Mouse (Mus musculus) CH12.LX (cell line): ENCODE measurements at regions not wholly inside any gene's neighbourhood (a gene's known extent, or its start where the extent isn't known, plus 50 kb on each side); places are given as distances from the start of the nearest gene placed in this dataset.

Experiments used
- DNase-seq: peaks from one replicate; pipeline ENCODE4 v3.0.0-alpha.2; 2013; ENCODE audit errors: extremely low read depth
- H3K27ac ChIP-seq: 2 replicates; pipeline ENCODE4 v1.5.1; 2012; ENCODE audit warnings: low read depth, mild to moderate bottlenecking, control low read depth, moderate library complexity; ENCODE audit not compliant: insufficient read depth
- H3K27me3 ChIP-seq: replicated peaks from 2 replicates; pipeline ENCODE3; 2012; ENCODE audit warnings: inconsistent platforms
- H3K36me3 ChIP-seq, 2 experiments: replicated peaks in 1 of 2; 2 replicates each; pipeline versions ENCODE3 to v1.6.1; 2012; ENCODE audit warnings: inconsistent platforms in 1 of 2, low read length in 1 of 2, mild to moderate bottlenecking in 1 of 2, mixed read lengths in 1 of 2, moderate library complexity in 1 of 2; ENCODE audit not compliant: control insufficient read depth in 1 of 2, insufficient read depth in 1 of 2
- H3K4me1 ChIP-seq, 2 experiments: 2 replicates each; pipeline ENCODE4 v1.6.1; 2012; ENCODE audit warnings: inconsistent platforms in 1 of 2, moderate library complexity in 1 of 2; ENCODE audit not compliant: insufficient read depth in 2 of 2, control insufficient read depth in 1 of 2
- H3K4me2 ChIP-seq: 2 replicates; pipeline ENCODE4 v1.6.1; 2012; ENCODE audit warnings: low read depth, mild to moderate bottlenecking, control low read depth; ENCODE audit not compliant: poor library complexity, insufficient read depth, severe bottlenecking
- H3K4me3 ChIP-seq, 3 experiments: fragments of 150-350 bp in 1 of 3; sonication (generic) in 1 of 3; replicated peaks in 1 of 3; 2 replicates each; pipeline versions ENCODE3 to v1.5.1; 2011 to 2012; ENCODE audit warnings: low read depth in 2 of 3, low read length in 2 of 3, mild to moderate bottlenecking in 2 of 3, moderate library complexity in 2 of 3, control low read depth in 1 of 3, improper control_type of control experiment in 1 of 3, inconsistent platforms in 1 of 3, mixed read lengths in 1 of 3; ENCODE audit not compliant: poor library complexity in 1 of 3
- H3K79me2 ChIP-seq: replicated peaks from 2 replicates; pipeline ENCODE4 v1.6.1; 2012; ENCODE audit warnings: mild to moderate bottlenecking, moderate library complexity; ENCODE audit not compliant: control insufficient read depth, poor library complexity, insufficient read depth, severe bottlenecking; ENCODE audit errors: extremely low read depth
- H3K9ac ChIP-seq: 2 replicates; pipeline ENCODE4 v1.6.1; 2012; ENCODE audit warnings: low read depth, mild to moderate bottlenecking, control low read depth, moderate library complexity; ENCODE audit not compliant: insufficient read depth
- H3K9me3 ChIP-seq: replicated peaks from 2 replicates; pipeline ENCODE3; 2012; ENCODE audit warnings: low read length, inconsistent platforms, mixed read lengths
- BHLHE40 ChIP-seq: IDR thresholded peaks from 2 replicates; pipeline ENCODE4 v1.6.1; 2011; ENCODE audit warnings: mild to moderate bottlenecking, low read depth, low read length, improper control_type of control experiment
- CHD1 ChIP-seq: IDR thresholded peaks from 2 replicates; pipeline ENCODE4 v1.6.1; 2012; ENCODE audit warnings: low read depth, low read length, improper control_type of control experiment, inconsistent platforms
- CHD2 ChIP-seq: IDR thresholded peaks from 2 replicates; pipeline ENCODE4 v1.6.1; 2011; ENCODE audit warnings: low read length, improper control_type of control experiment
- CTCF ChIP-seq, 2 experiments: IDR thresholded peaks in 1 of 2; conservative IDR thresholded peaks in 1 of 2; 2 replicates each; pipeline ENCODE4 v1.5.1; 2011 to 2012; ENCODE audit warnings: low read depth in 2 of 2, low read length in 2 of 2, improper control_type of control experiment in 1 of 2, inconsistent platforms in 1 of 2, mild to moderate bottlenecking in 1 of 2, moderate library complexity in 1 of 2
- E2F4 ChIP-seq: IDR thresholded peaks from 2 replicates; pipeline ENCODE4 v1.6.1; 2011; ENCODE audit warnings: low read depth, low read length, improper control_type of control experiment; ENCODE audit not compliant: insufficient replicate concordance
- EP300 ChIP-seq: IDR thresholded peaks from 2 replicates; pipeline ENCODE4 v1.6.1; 2011; ENCODE audit warnings: low read length, improper control_type of control experiment
- ETS1 ChIP-seq: conservative IDR thresholded peaks from 2 replicates; pipeline ENCODE4 v1.6.1; 2012; ENCODE audit warnings: low read depth, mild to moderate bottlenecking, inconsistent platforms, low read length, improper control_type of control experiment, moderate library complexity
- GABPA ChIP-seq: IDR thresholded peaks from 2 replicates; pipeline ENCODE4 v1.6.1; 2012; ENCODE audit warnings: low read depth, low read length, improper control_type of control experiment, inconsistent platforms; ENCODE audit not compliant: insufficient replicate concordance
- HCFC1 ChIP-seq: IDR thresholded peaks from 2 replicates; pipeline ENCODE4 v1.6.1; 2012; ENCODE audit warnings: low read depth, mild to moderate bottlenecking, inconsistent platforms, low read length, improper control_type of control experiment
- JUND ChIP-seq: conservative IDR thresholded peaks from 2 replicates; pipeline ENCODE4 v1.6.1; 2011; ENCODE audit warnings: low read depth, low read length, improper control_type of control experiment
- KAT2A ChIP-seq: IDR thresholded peaks from 2 replicates; pipeline ENCODE4 v1.6.1; 2012; ENCODE audit warnings: low read length, improper control_type of control experiment, inconsistent platforms; ENCODE audit not compliant: insufficient replicate concordance
- MAFK ChIP-seq: IDR thresholded peaks from 2 replicates; pipeline ENCODE4 v1.6.1; 2011; ENCODE audit warnings: low read length, improper control_type of control experiment; ENCODE audit not compliant: insufficient replicate concordance
- MAX ChIP-seq: IDR thresholded peaks from 2 replicates; pipeline ENCODE4 v1.6.1; 2011; ENCODE audit warnings: low read length, improper control_type of control experiment
- MAZ ChIP-seq: IDR thresholded peaks from 2 replicates; pipeline ENCODE4 v1.6.1; 2012; ENCODE audit warnings: low read depth, mild to moderate bottlenecking, inconsistent platforms, low read length, improper control_type of control experiment, moderate library complexity
- NRF1 ChIP-seq: IDR thresholded peaks from 2 replicates; pipeline ENCODE4 v1.6.1; 2014; ENCODE audit warnings: low read depth, mild to moderate bottlenecking, inconsistent platforms, low read length, improper control_type of control experiment, moderate library complexity
- POLR2A ChIP-seq: IDR thresholded peaks from 2 replicates; pipeline ENCODE4 v1.6.1; 2011; ENCODE audit warnings: low read depth, mild to moderate bottlenecking, improper control_type of control experiment, low read length
- POLR2AphosphoS2 ChIP-seq: IDR thresholded peaks from 2 replicates; pipeline ENCODE4 v1.6.1; 2011; ENCODE audit warnings: low read depth, low read length, improper control_type of control experiment
- SMC3 ChIP-seq: IDR thresholded peaks from 2 replicates; pipeline ENCODE4 v1.6.1; 2011; ENCODE audit warnings: low read depth, low read length, improper control_type of control experiment
- UBTF ChIP-seq: IDR thresholded peaks from 2 replicates; pipeline ENCODE4 v1.6.1; 2012; ENCODE audit warnings: low read depth, mild to moderate bottlenecking, inconsistent platforms, low read length, improper control_type of control experiment, moderate library complexity
- USF2 ChIP-seq: conservative IDR thresholded peaks from 2 replicates; pipeline ENCODE4 v1.6.1; 2011; ENCODE audit warnings: low read depth, low read length, improper control_type of control experiment
- ZC3H11A ChIP-seq: IDR thresholded peaks from 2 replicates; pipeline ENCODE4 v1.6.1; 2012; ENCODE audit warnings: low read depth, mild to moderate bottlenecking, inconsistent platforms, low read length, improper control_type of control experiment
- ZKSCAN1 ChIP-seq: IDR thresholded peaks from 2 replicates; pipeline ENCODE4 v1.6.1; 2012; ENCODE audit warnings: low read depth, inconsistent platforms, low read length, improper control_type of control experiment, borderline replicate concordance
- ZMIZ1 ChIP-seq: IDR thresholded peaks from 2 replicates; pipeline ENCODE4 v1.6.1; 2012; ENCODE audit warnings: low read depth, mild to moderate bottlenecking, inconsistent platforms, low read length, improper control_type of control experiment
- dilution Hi-C: fragments of 300-500 bp; cut with MboI; formaldehyde crosslinking; loops from 2 replicates; pipeline ENCODE4 v1.14.3; 2020; ENCODE audit warnings: low sequenced_read_pairs; ENCODE audit not compliant: extremely low pct_unique_long_range_greater_than_20kb, extremely low pct_ligation_motif_present
- in situ Hi-C: fragments of 300-500 bp; cut with MboI; formaldehyde crosslinking; loops from 3 replicates; pipeline ENCODE4 v1.14.3; 2019; ENCODE audit warnings: low sequenced_read_pairs, low pct_ligation_motif_present, low pct_unique_long_range_greater_than_20kb, mixed read lengths

DNA sequence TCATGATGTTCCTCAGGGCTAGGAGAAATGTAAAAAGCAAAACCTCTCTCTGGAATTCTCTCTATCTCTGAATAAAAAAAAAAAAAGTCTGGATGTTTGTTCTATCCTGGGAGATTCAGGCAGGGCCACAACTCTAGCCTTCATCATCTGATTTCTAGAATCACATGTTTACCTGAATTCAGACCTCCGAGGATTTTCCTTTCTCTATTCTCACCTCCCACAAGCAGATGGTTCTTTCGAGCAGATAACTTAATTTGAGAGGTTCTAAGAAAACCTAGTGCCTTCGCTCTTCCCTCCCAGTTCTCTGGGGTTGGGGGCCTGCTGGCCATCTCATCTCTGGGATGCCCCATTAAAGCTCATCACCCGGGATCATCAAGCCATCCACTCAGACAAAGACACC lies 219.3 kb upstream of the Snx19 start:
- H3K9ac ChIP-seq: no peak overlapping the region
- dilution Hi-C loops: no loop called here
- H3K36me3 ChIP-seq: no peaks in the 10 kb centered on the region
- in situ Hi-C loops: no loop called here
- no peak overlapping the region for H3K4me2 ChIP-seq
- no peak for DNase-seq
- H3K4me3 ChIP-seq: no peak overlapping the region
- H3K4me1 ChIP-seq: no peaks in the 10 kb centered on the region
- H3K79me2 ChIP-seq: no peaks in the 10 kb centered on the region
- TF ChIP-seq ZKSCAN1 (no peak), CHD1 (no peak), SMC3 (no peak), JUND (no peak), ETS1 (no peak), EP300 (no peak), MAZ (no peak), POLR2AphosphoS2 (no peak)
- H3K27me3 ChIP-seq: no peaks in the 10 kb centered on the region
- no peak overlapping the region for H3K27ac ChIP-seq
- H3K9me3 ChIP-seq: peaks cover 40% of the 10 kb centered on the region

DNA sequence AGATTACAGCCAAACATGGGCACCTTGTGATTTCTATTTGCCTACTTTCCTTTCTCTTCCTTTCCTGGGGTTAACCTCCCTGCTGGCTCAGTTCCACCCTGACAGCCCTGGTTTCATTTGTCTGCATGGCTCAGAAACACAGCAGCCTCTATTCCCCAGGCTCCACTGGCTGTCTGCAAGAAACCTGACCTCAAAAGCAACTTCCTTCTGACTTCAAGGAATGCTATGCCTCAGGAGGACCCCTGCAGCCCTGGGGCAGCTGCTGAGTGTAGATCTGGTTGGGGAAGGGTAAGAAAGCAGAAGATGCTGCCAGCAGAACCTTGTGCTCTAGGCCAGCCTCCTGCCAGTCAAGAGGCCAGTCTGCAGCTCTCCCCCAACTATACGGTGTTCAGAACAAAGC lies 217.1 kb upstream of the Snx19 start:
- DNase-seq: no peak
- in situ Hi-C loops: no loop called here
- no peak overlapping the region for H3K27ac ChIP-seq
- no peak overlapping the region for H3K4me3 ChIP-seq
- TF ChIP-seq BHLHE40: no peak
- TF ChIP-seq NRF1: no peak
- TF ChIP-seq ZMIZ1: no peak
- no peak for TF ChIP-seq POLR2A
- TF ChIP-seq E2F4: no peak
- TF ChIP-seq MAFK: no peak
- no peak for TF ChIP-seq SMC3
- TF ChIP-seq ZC3H11A: no peak
- TF ChIP-seq CTCF (conservative IDR thresholded peaks at IDR 0.05 in 1 of 2, IDR thresholded peaks at IDR 0.05 in 1 of 2; ENCODE audit: low read depth in 2 of 2, low read length in 2 of 2): no peak
- no peak for TF ChIP-seq HCFC1
- TF ChIP-seq KAT2A: no peak
- no peak for TF ChIP-seq UBTF
- no peak for TF ChIP-seq USF2
- TF ChIP-seq ZKSCAN1: no peak
- no peak for TF ChIP-seq CHD2
- no peak for TF ChIP-seq CHD1
- TF ChIP-seq GABPA: no peak
- no peak for TF ChIP-seq MAX
- no peak overlapping the region for H3K9ac ChIP-seq
- no peaks in the 10 kb centered on the region for H3K36me3 ChIP-seq
- H3K4me1 ChIP-seq: no peaks in the 10 kb centered on the region
- dilution Hi-C loops: no loop called here
- peaks cover 37% of the 10 kb centered on the region for H3K9me3 ChIP-seq
- H3K27me3 ChIP-seq: no peaks in the 10 kb centered on the region
- H3K4me2 ChIP-seq: no peak overlapping the region
- H3K79me2 ChIP-seq: no peaks in the 10 kb centered on the region
